Mouse (Mus musculus) liver, postnatal 0 days (tissue): Measurements from ENCODE around the gene Olfr1015.

Experiments used
- CTCF ChIP-seq: sonication (generic); IDR thresholded peaks from 2 replicates; pipeline ENCODE4 v1.5.1; 2016; ENCODE audit warnings: antibody characterized with exemption, low read depth
- EP300 ChIP-seq: IDR thresholded peaks from 2 replicates; pipeline ENCODE4 v1.6.1; 2016; ENCODE audit warnings: antibody characterized with exemption, low read depth, mild to moderate bottlenecking

DNA sequence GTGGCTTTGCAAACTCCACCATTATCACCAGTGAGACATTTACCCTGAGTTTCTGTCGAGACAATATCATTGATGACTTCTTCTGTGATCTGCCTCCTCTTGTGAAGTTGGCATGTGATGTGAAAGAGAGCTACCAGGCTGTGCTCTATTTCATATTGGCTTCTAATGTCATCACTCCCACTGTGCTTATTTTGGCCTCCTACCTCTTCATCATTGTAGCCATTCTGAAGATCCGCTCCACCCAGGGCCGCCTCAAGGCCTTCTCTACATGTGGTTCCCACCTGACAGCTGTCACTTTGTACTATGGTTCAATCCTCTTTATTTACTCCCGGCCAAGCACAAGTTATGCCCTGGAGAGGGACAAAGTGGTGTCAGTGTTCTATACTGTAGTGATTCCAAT lies 28.0 kb upstream of the Olfr1015 start:
- TF ChIP-seq CTCF (no peak), EP300 (no peak)
